Mouse (Mus musculus) cerebellum, adult 9-10 months (tissue): Measurements from ENCODE around the gene Mtmr11.
A peak's percentile ranks its signal among the peaks of the same experiment; 100 is the strongest.
"Not testable (repeated sequence)": the region's sequence is repeated elsewhere in the genome, so short reads cannot be mapped to it uniquely, and the experiment has no call there.

Experiments
- DNase-seq: peaks from one replicate; pipeline ENCODE4 v3.0.0; 2022

Gene Mtmr11

GRCm38 (mm10) chr3:96172197-96173178 is 10.7 kb downstream of the Mtmr11 start, which contains the start of gene Sf3b4:
Gene Sf3b4, plus strand, starts transcription at chr3:96172332.
- peak; percentile 85 for DNase-seq

- DNase-seq, result peak; percentile 20
These were observed 11.4 kb downstream of the Mtmr11 start for GRCm38 (mm10) chr3:96173185-96173584.

DNA sequence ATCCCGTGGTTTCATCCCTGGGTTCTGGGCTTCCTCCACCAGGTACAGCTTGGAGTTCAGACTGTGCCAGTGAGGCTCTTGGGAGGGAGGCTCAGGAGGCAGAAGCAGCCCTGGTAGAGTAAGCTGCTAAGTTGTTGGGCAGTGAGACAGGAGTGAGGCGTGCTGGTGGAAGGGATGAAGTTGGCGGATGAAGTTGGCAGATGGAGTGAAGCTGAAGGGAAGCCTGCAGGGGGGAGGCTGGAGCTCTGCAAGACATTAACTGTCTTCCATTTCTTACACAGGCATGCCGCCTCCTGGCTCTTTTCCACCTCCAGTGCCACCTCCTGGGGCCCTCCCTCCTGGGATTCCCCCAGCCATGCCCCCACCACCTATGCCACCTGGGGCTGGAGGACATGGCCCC is 12.2 kb downstream of the Mtmr11 start:
- peak; percentile 53 for DNase-seq

- peak; percentile 29 for DNase-seq
These were observed 13.4 kb downstream of the Mtmr11 start for GRCm38 (mm10) chr3:96175251-96175650.

- peak; percentile 26 for DNase-seq
These were observed 16.6 kb downstream of the Mtmr11 start for GRCm38 (mm10) chr3:96178427-96178826.

DNA sequence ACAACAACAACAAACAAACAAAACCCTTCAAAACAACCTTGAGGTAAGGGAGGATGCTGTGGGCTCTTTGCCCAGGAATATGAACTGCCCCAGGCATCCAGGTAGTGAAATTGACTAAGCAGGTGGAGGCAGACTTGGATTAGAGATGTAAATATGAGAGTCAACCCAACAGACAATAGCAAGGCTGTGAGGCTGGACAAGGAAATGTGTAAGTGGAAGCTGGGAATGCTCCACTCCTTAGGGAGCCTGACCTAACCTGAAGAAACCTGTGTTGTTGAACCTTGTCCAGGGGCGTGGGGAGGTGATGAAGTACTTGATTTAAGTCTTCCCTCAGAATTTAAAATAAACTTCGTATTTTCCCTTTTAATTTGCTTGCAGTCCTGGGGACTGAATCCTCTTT is 17.1 kb downstream of the Mtmr11 start:
- peak; percentile 39 for DNase-seq

GRCm38 (mm10) chr3:96179531-96179930 is 17.7 kb downstream of the Mtmr11 start:
- peak; percentile 76 for DNase-seq

GRCm38 (mm10) chr3:96180727-96181477 is 19.1 kb downstream of the Mtmr11 start, which contains the start of gene Sv2a:
Gene Sv2a, plus strand, starts transcription at chr3:96181151.
- peak; percentile 85 for DNase-seq

- DNase-seq, result peak; percentile 68
These were observed 19.9 kb downstream of the Mtmr11 start for GRCm38 (mm10) chr3:96181510-96182381.

DNA sequence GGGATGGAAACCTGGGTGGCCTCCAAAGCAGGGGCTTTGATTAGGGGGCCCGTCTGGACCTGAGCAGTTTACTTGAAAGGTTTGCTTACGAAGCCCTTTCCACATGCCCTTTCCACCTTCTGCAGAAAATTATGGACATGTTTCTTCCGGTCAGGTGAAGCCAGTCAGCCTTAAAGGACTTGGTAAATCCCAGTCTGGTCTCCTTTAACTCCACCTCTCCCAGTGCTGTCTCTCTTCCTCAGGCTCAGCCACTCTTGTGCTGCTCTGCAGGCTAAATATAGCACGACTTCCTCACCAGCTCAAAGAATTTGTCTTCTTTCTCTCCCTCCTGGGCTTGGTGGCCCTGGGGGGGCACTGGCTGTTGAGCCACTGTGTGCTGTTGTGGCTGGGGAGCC is 20.6 kb downstream of the Mtmr11 start:
- DNase-seq, result peak; percentile 63

GRCm38 (mm10) chr3:96192977-96193376 is 31.2 kb downstream of the Mtmr11 start:
- no peak for DNase-seq

GRCm38 (mm10) chr3:96194966-96195365 is 33.2 kb downstream of the Mtmr11 start:
- peak; percentile 31 for DNase-seq

GRCm38 (mm10) chr3:96195616-96196313 is 34.0 kb downstream of the Mtmr11 start:
- DNase-seq, result peak; percentile 40

- peak; percentile 61 for DNase-seq
These were observed 34.8 kb downstream of the Mtmr11 start for GRCm38 (mm10) chr3:96196437-96197128.

- DNase-seq, result peak; percentile 91
These were observed 35.4 kb downstream of the Mtmr11 start for GRCm38 (mm10) chr3:96197129-96197749.

GRCm38 (mm10) chr3:96198181-96198580 is 36.4 kb downstream of the Mtmr11 start:
- peak; percentile 57 for DNase-seq

GRCm38 (mm10) chr3:96198601-96199251 is 36.9 kb downstream of the Mtmr11 start:
- DNase-seq, result not testable (repeated sequence)

DNA sequence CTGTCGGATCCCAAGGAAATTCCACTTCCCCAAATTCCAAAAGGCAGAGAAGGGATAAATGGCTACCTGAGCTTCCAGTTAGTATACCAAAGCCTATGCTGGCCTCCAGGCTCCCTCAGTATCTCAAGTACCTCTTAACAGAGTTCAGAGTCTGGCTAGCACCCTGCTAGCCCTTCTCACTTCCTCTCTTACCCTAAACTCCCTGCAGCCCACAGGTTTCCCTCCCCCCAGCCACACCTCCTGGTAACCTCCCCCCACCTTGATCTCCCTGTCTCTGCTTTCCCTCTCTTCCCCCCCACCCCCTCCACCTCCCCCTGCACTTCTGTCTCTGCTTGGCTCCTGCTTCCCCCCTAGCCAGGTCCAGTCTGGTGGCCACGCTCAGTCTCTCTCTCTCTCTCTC is 37.9 kb downstream of the Mtmr11 start:
- DNase-seq, result no peak

GRCm38 (mm10) chr3:96207819-96208218 is 46.0 kb downstream of the Mtmr11 start:
- DNase-seq, result no peak

DNA sequence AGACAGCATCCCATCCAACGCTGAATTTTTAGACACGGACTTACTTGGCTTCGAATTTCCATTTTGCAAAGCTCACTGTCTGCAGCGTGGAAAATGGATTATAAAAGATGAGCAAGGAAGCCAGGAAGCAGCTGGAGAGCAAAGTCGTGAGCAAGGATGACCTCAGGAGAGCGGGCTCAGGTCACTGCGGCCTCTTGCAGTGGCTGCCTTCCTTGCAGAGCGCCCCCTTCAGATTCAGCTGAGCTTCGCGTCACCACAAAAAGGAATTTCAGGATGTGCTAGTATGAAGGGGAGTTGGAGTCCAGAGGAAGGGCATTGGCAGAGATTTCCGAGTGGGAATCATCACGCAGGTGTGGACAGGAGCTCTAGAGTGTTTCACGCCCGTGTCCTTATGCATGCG is 47.4 kb downstream of the Mtmr11 start:
- DNase-seq, result no peak
